Mouse (Mus musculus): ENCODE data around the gene Atf7. TPM values are rescaled to one million over a fixed set of nuclear protein-coding genes. Genes with fewer than 3 reads are reported as not detected.

The Atf7 gene
- polyA plus RNA-seq, 2 experiments from 2014 or later: 41.4 to 42.2 TPM

GRCm38 (mm10) chr15:102513004-102513403, 112.3 kb downstream of the Atf7 start:
- no peak for ATAC-seq

DNA sequence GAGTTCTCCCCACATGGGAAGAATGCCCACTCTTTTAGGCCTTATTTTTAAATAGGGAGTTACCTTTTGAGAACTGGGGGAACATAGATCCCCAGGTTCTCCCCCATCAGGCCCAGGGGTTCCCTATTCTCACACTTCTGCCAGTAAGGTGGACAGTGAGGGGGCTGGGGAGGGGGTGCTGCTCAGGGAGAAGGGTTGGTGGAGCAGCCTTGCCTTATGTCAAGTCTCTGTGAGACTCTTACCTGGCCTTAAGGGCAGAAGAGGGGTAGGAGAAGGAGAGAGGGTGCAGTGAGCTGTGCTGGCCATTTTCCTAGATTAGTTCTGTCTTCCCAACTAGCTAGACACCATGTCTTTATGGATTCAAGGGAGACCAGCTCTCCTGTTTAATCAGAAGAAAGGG, 112.8 kb downstream of the Atf7 start:
- ATAC-seq: no peak

- ATAC-seq: no peak
Measured at GRCm38 (mm10) chr15:102512010-102512409, 113.3 kb downstream of the Atf7 start.

DNA sequence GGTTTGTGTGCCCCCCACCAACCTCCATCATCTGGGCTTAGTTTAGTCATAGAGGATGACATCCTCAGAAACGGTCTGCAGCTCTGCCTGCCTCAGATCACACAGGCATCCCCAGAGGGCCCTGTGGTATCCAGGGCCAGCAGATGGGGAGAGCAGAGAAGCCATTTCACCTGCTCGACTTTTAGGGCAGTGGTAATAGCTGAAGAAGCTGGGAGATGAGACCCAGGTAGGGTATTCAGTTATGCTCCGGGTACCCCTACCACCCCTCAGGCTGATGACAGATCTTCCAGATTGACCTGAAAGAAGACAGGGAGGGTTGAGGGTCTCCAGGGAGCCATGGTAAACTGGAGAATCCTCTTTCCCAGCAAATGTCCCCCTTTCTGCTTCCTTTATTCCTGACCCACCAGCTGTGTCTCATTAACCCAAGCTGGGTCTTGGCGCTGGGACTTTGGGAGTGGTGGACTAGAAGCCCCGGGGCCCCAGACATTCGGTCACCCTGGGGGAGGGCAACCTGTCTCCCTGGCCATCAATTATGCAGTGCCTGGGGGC, 113.9 kb downstream of the Atf7 start:
- ATAC-seq: no peak

DNA sequence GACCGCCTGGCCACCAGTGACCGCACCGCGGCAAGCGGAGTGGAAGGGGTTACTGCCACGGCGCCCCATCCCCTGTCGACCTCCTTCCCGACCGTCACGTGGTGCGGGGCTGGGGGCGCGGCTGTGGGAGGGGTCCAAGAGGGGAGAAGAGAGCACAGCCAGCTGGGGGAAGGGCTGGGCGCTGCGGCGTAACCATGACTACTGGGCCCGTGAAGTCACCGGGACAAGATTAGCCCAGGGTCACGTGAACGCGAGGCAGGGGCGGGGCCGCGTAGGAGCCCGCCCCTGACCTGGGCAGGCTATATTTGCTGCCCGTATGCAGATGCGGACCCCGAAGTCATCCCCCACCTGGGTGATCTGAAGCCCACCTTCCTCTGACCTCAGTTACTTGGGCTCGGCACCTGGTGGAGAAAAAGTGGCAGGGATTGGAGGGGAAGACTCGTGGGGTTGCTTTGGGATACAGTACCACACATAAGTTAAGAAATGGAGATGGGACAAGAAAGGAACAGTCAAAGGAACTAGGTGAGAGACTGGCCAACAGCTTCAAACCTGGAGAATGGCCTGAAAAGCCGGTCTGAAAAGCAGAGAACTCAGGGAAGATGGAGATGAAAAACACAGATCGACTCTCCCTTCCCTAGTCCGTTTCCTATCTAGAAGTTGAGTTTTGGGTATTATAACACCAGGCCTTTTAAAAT, 114.5 kb downstream of the Atf7 start:
- peak; percentile 89 for ATAC-seq

DNA sequence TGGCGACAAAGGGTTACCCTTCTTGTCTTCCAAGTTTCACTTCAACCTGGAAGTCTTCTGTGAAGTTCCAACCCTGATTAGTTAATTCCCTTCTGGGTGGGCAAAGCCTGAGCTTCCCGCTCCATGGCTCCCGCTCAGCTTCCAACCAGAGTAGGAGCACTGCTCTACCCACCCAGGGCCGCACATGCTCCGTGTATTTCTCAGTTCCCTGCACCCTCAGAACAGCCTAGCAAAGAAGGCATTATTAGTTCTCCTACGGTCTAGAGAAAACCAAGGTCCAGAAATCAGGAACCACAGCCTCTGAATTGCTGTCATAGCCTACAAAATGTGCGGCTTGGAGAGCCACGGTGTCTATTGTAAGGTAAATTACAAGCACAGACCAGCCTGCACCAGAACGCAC, 115.2 kb downstream of the Atf7 start:
- no peak for ATAC-seq

- ATAC-seq: no peak
Measured at GRCm38 (mm10) chr15:102508336-102508735, 116.9 kb downstream of the Atf7 start.

- ATAC-seq: no peak
Measured at GRCm38 (mm10) chr15:102507561-102507960, 117.7 kb downstream of the Atf7 start.

GRCm38 (mm10) chr15:102506864-102507263, 118.4 kb downstream of the Atf7 start:
- ATAC-seq: no peak

- ATAC-seq: no peak
Measured at GRCm38 (mm10) chr15:102506464-102506830, 118.8 kb downstream of the Atf7 start.

DNA sequence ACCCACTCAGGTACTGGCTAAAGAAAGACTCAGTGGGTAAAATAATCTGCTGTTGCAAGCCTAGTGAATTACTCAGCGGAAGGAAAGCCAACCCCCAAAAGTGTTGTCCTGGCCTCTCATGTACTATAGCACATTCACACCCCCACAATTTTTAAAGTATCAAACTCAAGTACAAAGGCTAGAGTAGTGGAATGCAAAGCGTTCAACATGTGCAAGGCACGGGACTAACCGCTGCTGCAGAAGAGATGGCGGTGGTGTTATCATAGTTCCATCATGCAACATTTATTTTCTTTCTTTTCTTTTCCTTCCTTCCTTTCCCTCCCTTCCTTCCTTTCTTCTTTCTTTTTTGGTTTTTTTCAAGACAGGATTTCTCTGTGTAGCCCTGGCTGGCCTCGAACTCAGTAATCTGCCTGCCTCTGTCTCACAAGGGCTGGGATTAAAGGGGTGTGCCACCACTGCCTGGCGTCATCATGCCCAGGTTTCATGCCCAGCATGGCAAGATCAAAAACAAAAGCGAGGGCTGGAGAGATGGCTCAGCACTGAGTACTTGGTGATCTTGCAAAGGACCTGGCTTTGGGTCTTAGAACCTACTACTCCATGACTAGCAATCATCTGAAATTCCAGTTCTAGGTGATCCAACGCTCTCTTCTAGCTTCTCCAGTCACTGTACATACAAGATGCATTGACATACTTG, 119.3 kb downstream of the Atf7 start:
- ATAC-seq: no peak

GRCm38 (mm10) chr15:102505073-102505769, 120.0 kb downstream of the Atf7 start:
- ATAC-seq: no peak

GRCm38 (mm10) chr15:102503924-102504782, 121.1 kb downstream of the Atf7 start:
- no peak for ATAC-seq

DNA sequence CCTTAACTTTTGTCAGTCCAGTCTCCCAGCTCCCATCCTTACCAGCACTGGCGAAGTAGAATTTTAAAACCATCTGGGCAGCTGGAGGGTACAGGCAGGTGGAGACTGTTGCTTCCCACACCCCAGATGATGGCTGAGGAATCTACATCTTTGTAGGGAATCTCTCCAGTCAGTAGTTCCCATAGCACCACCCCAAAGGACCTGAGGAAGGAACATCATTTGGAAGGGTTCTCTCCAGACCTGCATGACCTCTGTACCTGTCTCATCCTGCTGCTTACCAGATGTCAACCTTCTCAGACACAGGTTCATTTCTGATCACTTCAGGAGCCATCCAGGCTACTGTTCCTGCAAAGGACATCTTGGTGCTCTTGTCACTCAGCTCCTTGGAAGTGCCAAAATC, 121.8 kb downstream of the Atf7 start, which contains the start of gene Gm10337:
Gm10337 (plus strand) TSS at position 276 of the 400 bp plus-strand sequence.
- ATAC-seq: no peak

GRCm38 (mm10) chr15:102502254-102502840, 122.9 kb downstream of the Atf7 start:
- ATAC-seq: no peak

- ATAC-seq: no peak
Measured at GRCm38 (mm10) chr15:102501084-102501814, 124.0 kb downstream of the Atf7 start.

- no peak for ATAC-seq
Measured at GRCm38 (mm10) chr15:102500479-102500878, 124.8 kb downstream of the Atf7 start.

GRCm38 (mm10) chr15:102499851-102500250, 125.4 kb downstream of the Atf7 start:
- ATAC-seq: no peak

- ATAC-seq: no peak
Measured at GRCm38 (mm10) chr15:102499370-102499769, 125.9 kb downstream of the Atf7 start.

GRCm38 (mm10) chr15:102498322-102498721, 126.9 kb downstream of the Atf7 start:
- no peak for ATAC-seq

DNA sequence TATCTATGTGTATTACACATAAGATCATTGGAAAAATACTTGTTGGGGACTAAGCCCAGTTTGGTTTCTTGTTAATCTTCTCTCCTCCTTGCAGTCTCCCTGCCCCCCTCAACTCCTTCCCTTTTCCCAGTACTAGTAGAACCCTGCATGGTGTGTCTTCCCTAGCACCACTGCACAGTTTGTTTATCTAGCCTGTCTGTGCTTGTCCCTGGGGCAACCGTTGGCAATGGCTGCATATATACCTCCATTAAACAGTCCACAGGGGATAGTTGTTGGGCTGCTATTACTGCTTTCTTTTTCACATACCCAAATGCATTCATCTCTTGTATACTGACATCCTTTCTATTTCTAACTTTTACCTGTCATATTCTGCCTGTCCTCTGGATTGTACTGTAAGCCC, 137.6 kb downstream of the Atf7 start:
- no peak for ATAC-seq
